Mouse (Mus musculus): ENCODE measurements around the gene Scmh1. TPM values are rescaled to one million over a fixed set of nuclear protein-coding genes. Genes with fewer than 3 reads are reported as not detected.

The Scmh1 gene
- polyA plus RNA-seq, 1 experiment, result not detected

- Histone ChIP-seq H3K4me3 (ENCODE audit: insufficient read depth, low read depth, low read length) (no peak overlapping the region), H3K27ac (ENCODE audit: insufficient read depth, low read depth, low read length) (no peak overlapping the region), H3K4me1 (ENCODE audit: control insufficient read depth, insufficient read depth, low read length) (no peaks in the 10 kb centered on the region)
- 86% methylated on average over 7 of the region's 7 CpGs for WGBS
- no peak for TF ChIP-seq CTCF (IDR thresholded peaks at IDR 0.05; ENCODE audit: insufficient read depth, low read depth, low read length)
- no peak for TF ChIP-seq POLR2A (IDR thresholded peaks at IDR 0.05; ENCODE audit: insufficient read depth, low read depth, low read length)
Observed at GRCm38 (mm10) chr4:120516491-120516890, 111.4 kb downstream of the Scmh1 start.

GRCm38 (mm10) chr4:120516907-120517306, 111.8 kb downstream of the Scmh1 start:
- no peak for TF ChIP-seq POLR2A (IDR thresholded peaks at IDR 0.05; ENCODE audit: insufficient read depth, low read depth, low read length)
- TF ChIP-seq CTCF (IDR thresholded peaks at IDR 0.05; ENCODE audit: insufficient read depth, low read depth, low read length), result no peak
- no peak overlapping the region for H3K27ac ChIP-seq (ENCODE audit: insufficient read depth, low read depth, low read length)
- WGBS, result 87% methylated on average over 7 of the region's 7 CpGs
- no peak overlapping the region for H3K4me3 ChIP-seq (ENCODE audit: insufficient read depth, low read depth, low read length)
- H3K4me1 ChIP-seq (ENCODE audit: control insufficient read depth, insufficient read depth, low read length), result no peaks in the 10 kb centered on the region

GRCm38 (mm10) chr4:120517335-120517734, 112.3 kb downstream of the Scmh1 start:
- Histone ChIP-seq H3K27ac (ENCODE audit: insufficient read depth, low read depth, low read length) (no peak overlapping the region), H3K4me3 (ENCODE audit: insufficient read depth, low read depth, low read length) (no peak overlapping the region), H3K4me1 (ENCODE audit: control insufficient read depth, insufficient read depth, low read length) (no peaks in the 10 kb centered on the region)
- no peak for TF ChIP-seq POLR2A (IDR thresholded peaks at IDR 0.05; ENCODE audit: insufficient read depth, low read depth, low read length)
- TF ChIP-seq CTCF (IDR thresholded peaks at IDR 0.05; ENCODE audit: insufficient read depth, low read depth, low read length), result no peak
- 40% methylated on average over 4 of the region's 4 CpGs for WGBS

GRCm38 (mm10) chr4:120521761-120522160, 116.7 kb downstream of the Scmh1 start:
- H3K4me3 ChIP-seq (ENCODE audit: insufficient read depth, low read depth, low read length), result no peak overlapping the region
- 76% methylated on average over 5 of the region's 5 CpGs for WGBS
- H3K4me1 ChIP-seq (ENCODE audit: control insufficient read depth, insufficient read depth, low read length), result no peaks in the 10 kb centered on the region
- TF ChIP-seq CTCF (IDR thresholded peaks at IDR 0.05; ENCODE audit: insufficient read depth, low read depth, low read length) (no peak), POLR2A (IDR thresholded peaks at IDR 0.05; ENCODE audit: insufficient read depth, low read depth, low read length) (no peak)
- H3K27ac ChIP-seq (ENCODE audit: insufficient read depth, low read depth, low read length), result no peak overlapping the region

- TF ChIP-seq POLR2A (IDR thresholded peaks at IDR 0.05; ENCODE audit: insufficient read depth, low read depth, low read length) (no peak), CTCF (IDR thresholded peaks at IDR 0.05; ENCODE audit: insufficient read depth, low read depth, low read length) (no peak)
- WGBS, result 87% methylated on average over 4 of the region's 4 CpGs
- Histone ChIP-seq H3K4me3 (ENCODE audit: insufficient read depth, low read depth, low read length) (no peak overlapping the region), H3K27ac (ENCODE audit: insufficient read depth, low read depth, low read length) (no peak overlapping the region), H3K4me1 (ENCODE audit: control insufficient read depth, insufficient read depth, low read length) (no peaks in the 10 kb centered on the region)
Observed at GRCm38 (mm10) chr4:120522351-120522750, 117.3 kb downstream of the Scmh1 start.

- WGBS, result 94% methylated on average over 3 of the region's 3 CpGs
- H3K4me3 ChIP-seq (ENCODE audit: insufficient read depth, low read depth, low read length), result no peak overlapping the region
- TF ChIP-seq CTCF (IDR thresholded peaks at IDR 0.05; ENCODE audit: insufficient read depth, low read depth, low read length) (no peak), POLR2A (IDR thresholded peaks at IDR 0.05; ENCODE audit: insufficient read depth, low read depth, low read length) (no peak)
- no peaks in the 10 kb centered on the region for H3K4me1 ChIP-seq (ENCODE audit: control insufficient read depth, insufficient read depth, low read length)
- no peak overlapping the region for H3K27ac ChIP-seq (ENCODE audit: insufficient read depth, low read depth, low read length)
Observed at GRCm38 (mm10) chr4:120523092-120523491, 118.0 kb downstream of the Scmh1 start.

- WGBS, result 85% methylated on average over 9 of the region's 9 CpGs
- H3K27ac ChIP-seq (ENCODE audit: insufficient read depth, low read depth, low read length), result no peak overlapping the region
Observed at GRCm38 (mm10) chr4:120528171-120528570, 123.1 kb downstream of the Scmh1 start.

GRCm38 (mm10) chr4:120531986-120532385, 126.9 kb downstream of the Scmh1 start, which contains the start of gene Slfnl1:
Gene Slfnl1 (plus strand): TSS chr4:120532231.
- TF ChIP-seq CTCF (IDR thresholded peaks at IDR 0.05; ENCODE audit: insufficient read depth, low read depth, low read length), result no peak
- TF ChIP-seq POLR2A (IDR thresholded peaks at IDR 0.05; ENCODE audit: insufficient read depth, low read depth, low read length), result no peak
- H3K4me3 ChIP-seq (ENCODE audit: insufficient read depth, low read depth, low read length), result no peak within 1 kb of the TSS
- H3K27ac ChIP-seq (ENCODE audit: insufficient read depth, low read depth, low read length), result no peak within 1 kb of the TSS
- WGBS, result 86% methylated on average over 6 of the region's 6 CpGs
- H3K4me1 ChIP-seq (ENCODE audit: control insufficient read depth, insufficient read depth, low read length), result no peaks in the 10 kb centered on the region

More at GRCm38 (mm10) chr4:120528171-120528570, 123.1 kb downstream of the Scmh1 start:
- no peak for TF ChIP-seq CTCF (IDR thresholded peaks at IDR 0.05; ENCODE audit: insufficient read depth, low read depth, low read length)
- no peak for TF ChIP-seq POLR2A (IDR thresholded peaks at IDR 0.05; ENCODE audit: insufficient read depth, low read depth, low read length)
- Histone ChIP-seq H3K4me1 (ENCODE audit: control insufficient read depth, insufficient read depth, low read length) (no peaks in the 10 kb centered on the region), H3K4me3 (ENCODE audit: insufficient read depth, low read depth, low read length) (no peak overlapping the region)

GRCm38 (mm10) chr4:120538664-120539063, 133.6 kb downstream of the Scmh1 start:
- TF ChIP-seq POLR2A (IDR thresholded peaks at IDR 0.05; ENCODE audit: insufficient read depth, low read depth, low read length) (no peak), CTCF (IDR thresholded peaks at IDR 0.05; ENCODE audit: insufficient read depth, low read depth, low read length) (no peak)
- Histone ChIP-seq H3K27ac (ENCODE audit: insufficient read depth, low read depth, low read length) (no peak overlapping the region), H3K4me3 (ENCODE audit: insufficient read depth, low read depth, low read length) (no peak overlapping the region), H3K4me1 (ENCODE audit: control insufficient read depth, insufficient read depth, low read length) (0 out of 2 replicates have a peak, but pooled peaks cover 3% of the 10 kb centered on the region)
- WGBS, result 82% methylated on average over 10 of the region's 10 CpGs

- TF ChIP-seq CTCF (IDR thresholded peaks at IDR 0.05; ENCODE audit: insufficient read depth, low read depth, low read length) (no peak), POLR2A (IDR thresholded peaks at IDR 0.05; ENCODE audit: insufficient read depth, low read depth, low read length) (no peak)
- Histone ChIP-seq H3K27ac (ENCODE audit: insufficient read depth, low read depth, low read length) (no peak overlapping the region), H3K4me3 (ENCODE audit: insufficient read depth, low read depth, low read length) (no peak overlapping the region), H3K4me1 (ENCODE audit: control insufficient read depth, insufficient read depth, low read length) (no peaks in the 10 kb centered on the region)
- 78% methylated on average over 1 of the region's 1 CpGs for WGBS
Observed at GRCm38 (mm10) chr4:120544896-120545295, 139.8 kb downstream of the Scmh1 start.
